Mouse (Mus musculus): ENCODE data around the gene Snrnp48.

Gene Snrnp48

DNA sequence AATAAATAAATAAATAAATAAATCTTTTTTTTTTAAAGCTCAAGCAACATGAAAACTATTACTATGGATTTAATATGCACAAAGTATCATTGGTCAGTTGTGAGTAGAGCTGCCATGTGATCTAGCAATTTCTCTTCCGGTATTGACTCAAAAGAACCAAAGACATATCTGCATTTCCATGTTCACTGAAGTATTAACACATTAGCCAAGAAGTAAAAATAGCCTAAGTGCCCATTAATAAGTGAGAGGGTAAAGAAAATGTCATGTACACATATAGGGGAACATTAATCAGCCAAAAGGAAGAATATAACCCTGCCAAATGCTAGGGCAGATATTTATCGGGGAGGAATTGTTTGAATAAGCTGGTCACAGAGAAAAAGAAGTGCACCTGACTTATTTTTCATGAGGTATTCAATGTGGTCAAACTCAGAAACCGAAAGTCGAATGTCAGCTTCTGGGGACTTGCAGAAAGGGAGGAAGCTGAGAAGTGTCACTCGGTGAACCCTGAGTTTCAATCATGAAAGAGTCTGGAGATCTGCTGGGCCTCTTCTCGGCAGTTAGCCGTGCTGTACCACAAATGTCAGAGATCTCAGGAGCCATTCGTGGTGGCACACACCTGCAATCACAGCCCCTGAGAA is 64.4 kb downstream of the Snrnp48 start:
- DNase-seq (ENCODE audit: low read depth) = no peak

DNA sequence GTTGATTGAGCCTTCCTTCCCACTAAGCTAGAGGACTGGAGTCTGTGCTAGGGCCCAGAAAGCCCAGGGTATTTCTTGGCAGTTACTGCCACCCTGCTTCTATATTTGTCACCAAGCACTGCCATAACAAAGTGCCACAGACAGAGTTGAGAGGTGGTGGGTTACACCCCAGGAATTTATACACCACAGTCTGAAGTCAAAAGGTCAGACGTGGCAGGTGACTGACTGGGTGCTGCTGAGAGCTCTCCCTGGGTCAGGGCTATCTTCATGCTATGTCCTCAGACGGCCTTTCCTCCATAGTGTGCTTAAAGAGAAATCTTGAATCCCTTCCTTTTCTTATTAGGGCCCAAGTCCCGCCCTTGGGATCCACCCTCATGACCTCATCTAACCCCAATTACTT is 67.9 kb downstream of the Snrnp48 start:
- no peak for DNase-seq (ENCODE audit: low read depth)
